Mouse (Mus musculus): ENCODE data around the gene Trim44. TPM values are rescaled to one million over a fixed set of nuclear protein-coding genes. Genes with fewer than 3 reads are reported as not detected.

Gene Trim44
- total RNA-seq, 2 experiments from 2014 or later: 14.8 to 17.7 TPM

GRCm38 (mm10) chr2:102291533-102291932 is 116.1 kb downstream of the Trim44 start:
- peak; percentile 10 for DNase-seq (ENCODE audit: low spot score)

- peak; percentile 36 for DNase-seq (ENCODE audit: low spot score)
These were observed 117.6 kb downstream of the Trim44 start for GRCm38 (mm10) chr2:102290041-102290440.

DNA sequence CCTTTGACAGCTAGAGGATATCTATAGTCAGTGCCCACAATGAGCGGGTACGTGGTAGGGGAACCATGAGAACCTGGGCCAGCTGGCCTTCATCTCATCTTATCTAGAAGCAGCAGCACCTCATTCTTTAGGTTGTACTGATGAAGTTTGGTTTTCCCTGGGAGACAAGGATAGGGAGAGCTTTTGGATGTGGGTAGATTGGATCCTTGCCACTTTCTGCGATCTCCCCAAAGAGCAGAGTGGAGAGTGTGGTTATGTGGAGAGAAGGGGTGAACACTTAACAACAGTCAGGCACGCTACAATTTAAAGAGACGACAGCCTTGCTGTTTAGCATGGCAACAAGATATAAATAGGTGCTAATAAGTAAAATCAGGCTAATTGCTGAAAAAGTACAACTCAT is 119.0 kb downstream of the Trim44 start:
- no peak for DNase-seq (ENCODE audit: low spot score)

DNA sequence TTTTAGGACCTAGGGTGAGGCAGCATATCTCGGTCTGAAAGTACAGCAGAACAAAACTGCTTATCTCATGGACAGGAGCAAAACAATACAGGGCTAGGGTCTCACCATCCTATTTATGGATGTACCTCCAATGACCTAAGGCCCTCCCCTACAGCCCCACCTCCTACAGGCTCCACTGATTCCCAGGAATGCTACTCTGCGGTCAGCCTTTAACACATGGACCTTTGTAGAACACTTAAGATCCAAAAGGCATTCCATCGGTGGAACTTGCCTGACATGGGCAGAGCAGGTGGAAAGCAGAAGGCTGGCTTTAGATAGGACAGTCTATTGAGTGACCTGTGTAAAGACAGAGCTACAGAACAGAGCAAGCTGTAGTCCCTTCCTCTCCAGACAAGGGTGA is 120.3 kb downstream of the Trim44 start:
- no peak for DNase-seq (ENCODE audit: low spot score)

- no peak for DNase-seq (ENCODE audit: low spot score)
These were observed 125.5 kb downstream of the Trim44 start for GRCm38 (mm10) chr2:102282081-102282480.

DNA sequence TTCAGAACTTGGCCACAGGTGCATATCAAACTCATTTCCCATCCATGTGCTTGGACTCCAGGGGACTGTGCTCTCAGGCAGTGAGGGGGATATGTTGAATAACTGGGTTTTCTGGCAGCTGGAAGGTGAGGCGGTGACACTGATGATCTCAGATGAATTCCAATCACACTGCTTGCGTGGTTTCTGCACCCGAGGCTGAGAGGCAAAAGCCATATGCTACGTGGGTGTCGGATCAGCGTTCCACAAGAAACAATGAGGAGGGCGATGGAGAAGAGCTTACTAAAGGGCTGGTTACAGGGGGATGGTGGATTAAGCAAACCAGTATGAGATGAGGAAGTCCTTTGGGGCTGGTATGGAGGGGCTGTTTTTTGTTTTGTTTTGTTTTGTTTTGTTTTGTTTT is 127.8 kb downstream of the Trim44 start:
- DNase-seq (ENCODE audit: low spot score): no peak

- no peak for DNase-seq (ENCODE audit: low spot score)
These were observed 129.7 kb downstream of the Trim44 start for GRCm38 (mm10) chr2:102277946-102278345.

GRCm38 (mm10) chr2:102273280-102273679 is 134.3 kb downstream of the Trim44 start:
- DNase-seq (ENCODE audit: low spot score): no peak

DNA sequence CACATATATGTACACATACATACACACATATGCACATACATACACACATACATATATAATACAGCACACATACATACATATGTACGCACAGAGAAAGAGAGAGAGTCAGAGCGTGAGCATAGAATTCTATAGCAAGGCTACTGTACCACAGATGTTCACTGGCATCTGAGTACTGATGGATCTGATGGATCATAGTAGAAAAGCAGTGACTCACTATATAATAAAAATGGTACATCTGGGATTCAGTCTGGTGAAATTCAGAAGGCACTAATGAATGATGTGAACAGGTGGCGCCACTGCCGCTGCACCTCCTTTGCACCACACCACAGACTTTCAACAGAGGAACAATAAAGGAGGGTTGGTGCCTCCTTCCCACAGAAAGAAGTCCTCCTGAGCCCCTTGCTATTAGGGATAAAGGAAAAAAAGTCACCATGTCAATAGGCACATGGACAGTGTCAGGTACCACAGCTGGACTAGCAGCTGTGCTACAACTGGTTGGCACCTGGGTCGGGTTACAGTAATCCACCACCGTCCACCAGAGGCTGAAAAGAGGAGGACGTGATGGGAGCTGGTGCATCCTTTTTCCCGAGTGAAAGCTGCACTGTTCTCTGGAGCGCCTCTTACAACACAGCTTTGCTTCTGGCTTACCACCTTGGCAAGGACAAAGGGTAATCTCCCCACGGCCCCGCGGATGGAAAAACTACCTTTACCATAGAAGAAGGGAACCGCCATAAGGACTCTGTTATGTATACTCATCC is 139.9 kb downstream of the Trim44 start:
- no peak for DNase-seq (ENCODE audit: low spot score)

DNA sequence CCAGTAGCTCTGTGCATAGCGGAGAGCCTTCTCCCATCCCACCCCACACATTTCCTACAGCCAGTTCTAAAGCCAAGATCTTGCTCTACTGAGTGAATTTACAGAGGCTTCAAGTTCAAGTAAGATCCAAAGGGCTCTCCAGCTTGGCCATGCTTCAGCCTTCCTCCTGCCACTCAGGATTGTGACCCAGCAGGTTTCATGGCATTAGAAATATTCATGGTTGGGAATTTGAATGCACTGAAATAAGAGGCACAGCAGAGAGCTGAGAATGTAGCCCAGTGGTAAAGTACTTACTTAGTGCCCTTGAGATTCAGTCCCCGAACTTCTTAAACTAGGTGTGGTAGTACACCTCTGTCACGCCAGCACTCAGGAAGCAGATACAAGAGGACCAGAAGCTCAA is 140.7 kb downstream of the Trim44 start:
- no peak for DNase-seq (ENCODE audit: low spot score)

- DNase-seq (ENCODE audit: low spot score): peak; percentile 7
These were observed 148.5 kb downstream of the Trim44 start for GRCm38 (mm10) chr2:102259139-102259538.

GRCm38 (mm10) chr2:102258682-102259081 is 148.9 kb downstream of the Trim44 start:
- DNase-seq (ENCODE audit: low spot score): no peak

- DNase-seq (ENCODE audit: low spot score): no peak
These were observed 149.5 kb downstream of the Trim44 start for GRCm38 (mm10) chr2:102257964-102258605.

GRCm38 (mm10) chr2:102256591-102257335 is 150.9 kb downstream of the Trim44 start:
- DNase-seq (ENCODE audit: low spot score): no peak

- DNase-seq (ENCODE audit: low spot score): no peak
These were observed 151.5 kb downstream of the Trim44 start for GRCm38 (mm10) chr2:102256100-102256499.

DNA sequence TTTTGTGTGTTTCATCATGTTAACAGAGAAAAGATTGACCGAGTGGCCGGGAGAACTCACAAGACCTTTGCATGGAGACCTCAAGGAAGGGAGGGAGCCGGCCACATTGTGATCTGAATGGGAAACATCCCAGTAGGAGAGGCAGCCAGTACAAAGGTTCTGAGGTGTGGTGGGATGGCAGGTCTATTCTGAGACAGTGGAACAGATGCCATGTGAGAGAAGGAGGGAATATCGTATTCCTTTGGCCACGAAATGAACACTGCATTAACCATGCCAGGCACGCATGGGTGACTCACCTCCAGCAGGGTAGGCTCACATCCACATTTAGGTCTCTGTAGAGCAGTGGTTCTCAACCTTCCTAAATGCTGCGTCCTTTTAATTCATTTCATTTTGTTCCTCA is 154.4 kb downstream of the Trim44 start:
- DNase-seq (ENCODE audit: low spot score): no peak

- DNase-seq (ENCODE audit: low spot score): no peak
These were observed 155.0 kb downstream of the Trim44 start for GRCm38 (mm10) chr2:102252651-102253050.

Other genes starting within 250 kb of the Trim44 start
- 1 to 10 TPM; 2.9 to 4.9 TPM for gene Ldlrad3, start 221.4 kb downstream of the Trim44 start, total RNA-seq (2021)
- under 1 TPM; 0.27 to 0.33 TPM for gene Fjx1, start 44.7 kb upstream of the Trim44 start, total RNA-seq (2021)
- 10 to 100 TPM in 1 of 2 experiments, 1 to 10 TPM in 1; 6.3 to 12.2 TPM for gene Pamr1, start 142.2 kb upstream of the Trim44 start, total RNA-seq (2021)

Measured in gastrocnemius, adult 18-20 months (tissue).